Mouse (Mus musculus) stomach, embryonic 15.5 days (tissue): ENCODE data around the gene Olfr94. TPM values are rescaled to one million over a fixed set of nuclear protein-coding genes. Genes with fewer than 3 reads are reported as not detected.
"Not testable (repeated sequence)": the region's sequence is repeated elsewhere in the genome, so short reads cannot be mapped to it uniquely, and the experiment has no call there.

Source experiments
- ATAC-seq: fragments of 200-750 bp; cut with Nextera tagmentation; 2 replicates; pipeline ENCODE4 v1.8.0; 2017; ENCODE audit warnings: low read depth, moderate number of reproducible peaks, moderate TSS enrichment; ENCODE audit not compliant: insufficient read depth, low FRiP score
- H3K27ac ChIP-seq: fragments of 300-500 bp; sonication (generic); 2 replicates; pipeline ENCODE4 v1.5.1; 2015; ENCODE audit warnings: mild to moderate bottlenecking, inconsistent platforms
- H3K27me3 ChIP-seq: fragments of 300-500 bp; sonication (generic); replicated peaks from 2 replicates; pipeline ENCODE4 v1.6.1; 2015; ENCODE audit warnings: inconsistent platforms
- H3K36me3 ChIP-seq: fragments of 300-500 bp; sonication (generic); 2 replicates; pipeline ENCODE4 v1.6.1; 2015; ENCODE audit warnings: inconsistent platforms
- H3K4me1 ChIP-seq: fragments of 300-500 bp; sonication (generic); 2 replicates; pipeline ENCODE4 v1.6.1; 2015; ENCODE audit warnings: inconsistent platforms
- H3K4me2 ChIP-seq: fragments of 300-500 bp; sonication (generic); 2 replicates; pipeline ENCODE4 v1.6.1; 2015; ENCODE audit warnings: mild to moderate bottlenecking, inconsistent platforms
- H3K4me3 ChIP-seq: fragments of 300-500 bp; sonication (generic); replicated peaks from 2 replicates; pipeline ENCODE4 v1.5.1; 2015; ENCODE audit warnings: inconsistent platforms
- H3K9ac ChIP-seq: fragments of 300-500 bp; sonication (generic); 2 replicates; pipeline ENCODE4 v1.6.1; 2015; ENCODE audit warnings: inconsistent platforms
- H3K9me3 ChIP-seq: fragments of 300-500 bp; sonication (generic); 2 replicates; pipeline ENCODE4 v1.6.1; 2016; ENCODE audit warnings: inconsistent platforms
- WGBS: fragments of 180-500 bp; shearing (Covaris S2); methylation state at CpG from one replicate; pipeline ENCODE4 v1.1.7; 2015; 5-methylcytosine and 5-hydroxymethylcytosine counted together
- polyA plus RNA-seq: library from polyadenylated mRNA; unstranded; fragments of >200 nt; fragmentation: Nextera tagmentation; extraction: Ambion mirVana; gene quantifications from 2 replicates; pipeline ENCODE4 v1.2.1, GENCODE M21; 2015

The Olfr94 gene
- not detected in 2 replicates for polyA plus RNA-seq

DNA sequence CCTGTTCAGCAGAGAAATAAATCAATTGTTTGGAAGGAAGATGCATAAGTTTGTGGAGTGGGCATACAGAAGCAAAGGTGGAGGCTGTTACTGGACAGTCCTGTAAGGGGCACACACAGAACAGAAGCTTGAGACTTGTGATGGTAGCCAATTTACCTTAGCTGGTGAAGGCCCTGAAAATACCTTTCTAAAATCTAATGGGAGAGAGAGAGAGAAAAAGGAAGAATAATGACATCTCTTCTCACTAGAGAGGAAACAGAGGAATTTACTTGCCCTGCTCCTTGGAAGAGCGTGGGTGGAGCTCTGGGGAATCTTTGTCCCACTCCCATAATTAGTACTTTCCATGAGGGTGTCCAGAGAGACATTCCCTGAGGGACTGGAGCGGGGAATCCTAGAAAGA lies at the start of gene Olfr94:
Gene Olfr94, minus strand, starts transcription at position 101 of the 400 bp plus-strand sequence.
- H3K4me2 ChIP-seq, result no peak within 1 kb of the TSS
- H3K27ac ChIP-seq, result no peak within 1 kb of the TSS
- no peak within 1 kb of the TSS for H3K4me3 ChIP-seq
- no peaks in the 10 kb centered on the region for H3K9me3 ChIP-seq
- ATAC-seq, result no peak
- H3K9ac ChIP-seq, result no peak within 1 kb of the TSS
- peaks cover 9% of the 10 kb centered on the region; the same call in 1 of the 2 replicates for H3K4me1 ChIP-seq
- 82% methylated on average over 2 of the region's 2 CpGs for WGBS
- H3K36me3 ChIP-seq, result no peaks in the 10 kb centered on the region
- peaks cover 29% of the 10 kb centered on the region for H3K27me3 ChIP-seq

DNA sequence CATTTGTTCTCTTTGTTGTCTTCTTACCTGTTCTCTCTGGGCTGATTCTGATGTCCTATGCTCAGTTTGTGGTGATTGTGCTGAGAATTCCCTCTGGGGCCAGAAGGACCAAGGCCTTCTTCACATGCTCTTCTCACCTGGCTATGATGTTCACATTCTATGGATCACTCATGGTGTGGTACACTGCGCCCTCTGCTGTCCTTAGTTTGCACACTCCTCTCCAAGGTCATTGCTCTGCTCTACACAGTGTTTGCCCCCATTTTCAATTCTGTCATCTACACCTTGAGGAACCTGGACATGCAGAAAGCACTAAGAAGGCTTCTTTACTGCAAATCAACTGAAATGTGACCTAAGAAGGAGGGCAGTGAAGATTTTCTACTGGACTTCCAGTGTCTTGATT lies 49.8 kb upstream of the Olfr94 start:
- H3K4me3 ChIP-seq, result no peak overlapping the region
- H3K9ac ChIP-seq, result no peak overlapping the region
- ATAC-seq, result no peak
- H3K4me2 ChIP-seq, result no peak overlapping the region
- 4% methylated on average over 1 of the region's 1 CpGs for WGBS
- H3K36me3 ChIP-seq, result no peaks in the 10 kb centered on the region
- H3K4me1 ChIP-seq, result no peaks in the 10 kb centered on the region
- no peaks in the 10 kb centered on the region for H3K27me3 ChIP-seq
- no peak overlapping the region for H3K27ac ChIP-seq
- no peaks in the 10 kb centered on the region for H3K9me3 ChIP-seq

DNA sequence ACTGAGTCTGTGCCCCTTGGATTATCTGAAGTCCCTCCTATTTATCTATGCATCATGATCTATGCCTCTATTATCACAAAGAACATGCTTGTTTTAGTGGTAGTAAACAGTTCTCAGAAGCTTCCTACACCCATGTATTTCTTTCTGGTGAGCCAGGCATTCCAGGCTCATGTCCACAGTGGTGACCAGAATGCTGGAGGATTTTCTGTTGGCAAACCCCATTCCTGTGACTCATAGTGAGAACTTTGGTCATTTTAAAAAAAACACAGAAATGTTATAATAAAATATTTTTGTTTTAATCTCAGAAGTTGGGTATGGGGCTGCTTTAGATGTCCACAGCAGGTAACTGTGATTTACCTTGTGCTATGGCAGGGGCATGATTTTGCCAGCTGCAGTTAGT lies 48.7 kb upstream of the Olfr94 start:
- Histone ChIP-seq H3K27ac (no peak overlapping the region), H3K27me3 (no peaks in the 10 kb centered on the region), H3K9ac (no peak overlapping the region), H3K4me3 (no peak overlapping the region), H3K9me3 (no peaks in the 10 kb centered on the region), H3K36me3 (no peaks in the 10 kb centered on the region), H3K4me2 (no peak overlapping the region), H3K4me1 (no peaks in the 10 kb centered on the region)
- no peak for ATAC-seq

DNA sequence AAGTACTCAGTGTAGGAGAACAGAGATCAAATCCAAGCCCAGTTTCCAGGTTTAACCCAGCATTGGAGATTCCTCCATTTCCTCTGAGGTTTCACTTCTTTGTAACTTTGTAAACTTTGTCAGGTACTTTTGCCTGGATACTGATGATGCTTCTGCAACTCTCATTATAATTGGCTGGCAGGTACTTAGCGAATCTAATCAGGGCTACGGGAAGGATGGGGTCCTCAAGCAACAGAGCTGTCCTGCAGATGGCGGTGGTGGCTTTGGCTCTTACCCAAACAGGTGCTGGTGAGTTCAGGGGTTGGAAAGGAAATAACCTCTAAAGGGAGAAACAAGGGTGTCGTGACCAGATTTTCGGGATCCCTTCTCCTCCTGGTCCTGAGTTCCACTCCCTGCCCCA lies 45.9 kb upstream of the Olfr94 start:
- WGBS, result 26% methylated on average over 5 of the region's 5 CpGs
- Histone ChIP-seq H3K9ac (no peak overlapping the region), H3K4me3 (no peak overlapping the region), H3K27ac (no peak overlapping the region), H3K36me3 (no peaks in the 10 kb centered on the region), H3K9me3 (no peaks in the 10 kb centered on the region), H3K4me2 (no peak overlapping the region), H3K27me3 (no peaks in the 10 kb centered on the region), H3K4me1 (no peaks in the 10 kb centered on the region)
- no peak for ATAC-seq

DNA sequence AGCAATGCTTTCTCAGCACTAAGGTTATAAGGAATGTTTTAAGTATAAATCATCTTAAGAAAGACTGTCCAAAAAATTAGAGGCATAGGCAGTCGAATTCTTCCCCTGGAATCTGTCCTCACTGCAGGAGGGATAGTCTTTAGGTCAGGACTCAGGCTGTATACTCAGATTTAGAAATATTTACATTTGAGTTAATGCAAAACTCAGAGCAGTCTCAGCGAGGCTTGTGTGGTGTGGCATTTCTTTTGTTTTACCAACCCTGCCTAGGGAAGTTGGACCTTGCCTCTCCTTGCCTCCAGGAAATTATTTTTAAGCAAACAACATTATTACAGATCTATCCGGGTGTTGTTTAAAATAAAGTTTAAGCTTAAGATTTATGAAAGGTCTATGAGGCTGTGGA lies 41.4 kb upstream of the Olfr94 start:
- Histone ChIP-seq H3K27ac (no peak overlapping the region), H3K4me2 (no peak overlapping the region), H3K9me3 (no peaks in the 10 kb centered on the region), H3K27me3 (no peaks in the 10 kb centered on the region), H3K4me1 (no peaks in the 10 kb centered on the region), H3K36me3 (no peaks in the 10 kb centered on the region), H3K4me3 (no peak overlapping the region), H3K9ac (no peak overlapping the region)
- ATAC-seq, result no peak
- WGBS, result 8% methylated on average over 3 of the region's 3 CpGs

DNA sequence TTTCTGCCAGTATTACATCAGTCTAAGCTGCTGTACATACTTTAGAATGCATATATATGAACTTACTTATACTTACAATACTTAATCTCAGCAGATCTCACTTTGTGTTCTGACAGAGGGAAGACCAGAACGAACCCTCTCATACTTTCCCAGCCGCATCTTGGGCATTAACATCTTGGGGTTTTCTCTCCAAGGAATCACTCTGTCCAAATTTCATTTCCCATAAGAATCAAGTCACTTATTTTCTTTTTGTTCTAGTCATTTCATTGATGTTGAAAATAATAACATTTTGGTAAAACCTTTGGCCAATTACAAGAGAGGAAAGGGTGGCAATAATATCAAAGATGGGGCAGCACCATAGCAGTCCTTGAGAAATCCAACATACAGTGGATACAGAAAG lies 36.4 kb upstream of the Olfr94 start, which contains the start of gene Olfr97:
Gene Olfr97, minus strand, starts transcription at position 101 of the 400 bp plus-strand sequence.
- not testable (repeated sequence) for H3K27me3 ChIP-seq, H3K4me1 ChIP-seq, H3K36me3 ChIP-seq, H3K9ac ChIP-seq, H3K4me2 ChIP-seq, ATAC-seq, H3K4me3 ChIP-seq, H3K27ac ChIP-seq, H3K9me3 ChIP-seq
- WGBS, result 87% methylated on average over 2 of the region's 2 CpGs

DNA sequence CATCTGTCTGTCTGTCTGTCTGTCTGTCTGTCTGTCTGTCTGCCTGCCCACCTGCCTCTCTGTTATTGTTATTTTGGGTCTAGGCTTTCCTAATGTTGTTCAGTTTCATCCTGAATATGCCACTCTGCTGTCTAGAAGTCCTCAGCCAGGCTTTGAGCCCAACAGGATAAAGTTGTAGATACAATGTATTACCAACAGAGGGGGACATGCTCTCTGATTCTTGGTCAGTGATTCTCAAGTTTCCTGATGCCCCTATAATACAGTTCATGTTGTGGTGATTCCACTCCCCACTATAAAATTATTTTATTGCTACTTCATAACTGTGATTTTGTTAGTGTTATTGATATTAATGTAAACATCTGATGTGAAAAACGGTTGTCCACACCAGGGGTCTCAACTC lies 21.1 kb upstream of the Olfr94 start:
- no peak overlapping the region for H3K4me2 ChIP-seq
- H3K4me3 ChIP-seq, result no peak overlapping the region
- H3K27ac ChIP-seq, result no peak overlapping the region
- no peak for ATAC-seq
- no peaks in the 10 kb centered on the region for H3K27me3 ChIP-seq
- H3K9me3 ChIP-seq, result no peaks in the 10 kb centered on the region
- H3K36me3 ChIP-seq, result no peaks in the 10 kb centered on the region
- H3K9ac ChIP-seq, result no peak overlapping the region
- no peaks in the 10 kb centered on the region for H3K4me1 ChIP-seq
- WGBS, result 29% methylated on average over 1 of the region's 1 CpGs

DNA sequence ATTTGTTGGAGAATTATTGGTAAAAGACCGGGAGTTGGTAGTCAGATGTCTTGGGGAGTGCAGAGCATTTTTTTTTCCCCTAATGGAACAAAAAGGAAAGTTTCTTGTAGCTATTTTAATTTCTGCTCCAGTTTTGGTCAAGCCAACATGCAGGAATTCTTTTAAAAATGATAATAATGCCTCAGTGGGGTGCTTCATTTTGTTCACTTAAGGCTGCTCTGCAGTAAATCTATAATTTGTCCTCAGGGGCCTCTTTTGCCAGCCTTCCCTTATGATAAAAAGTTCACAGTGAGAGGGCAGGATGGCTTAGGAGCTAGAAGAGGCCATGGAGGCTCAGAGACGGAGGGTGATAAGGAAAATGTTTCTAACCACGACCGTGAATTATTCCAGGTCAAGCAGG lies 19.1 kb upstream of the Olfr94 start, which contains the start of gene Olfr96:
Gene Olfr96, plus strand, starts transcription at position 301 of the 400 bp plus-strand sequence.
- Histone ChIP-seq H3K4me1 (no peaks in the 10 kb centered on the region), H3K4me3 (no peak within 1 kb of the TSS), H3K9me3 (no peaks in the 10 kb centered on the region), H3K36me3 (no peaks in the 10 kb centered on the region), H3K9ac (no peak within 1 kb of the TSS), H3K27ac (no peak within 1 kb of the TSS), H3K4me2 (no peak within 1 kb of the TSS), H3K27me3 (no peaks in the 10 kb centered on the region)
- WGBS, result 57% methylated on average over 4 of the region's 4 CpGs
- ATAC-seq, result no peak

DNA sequence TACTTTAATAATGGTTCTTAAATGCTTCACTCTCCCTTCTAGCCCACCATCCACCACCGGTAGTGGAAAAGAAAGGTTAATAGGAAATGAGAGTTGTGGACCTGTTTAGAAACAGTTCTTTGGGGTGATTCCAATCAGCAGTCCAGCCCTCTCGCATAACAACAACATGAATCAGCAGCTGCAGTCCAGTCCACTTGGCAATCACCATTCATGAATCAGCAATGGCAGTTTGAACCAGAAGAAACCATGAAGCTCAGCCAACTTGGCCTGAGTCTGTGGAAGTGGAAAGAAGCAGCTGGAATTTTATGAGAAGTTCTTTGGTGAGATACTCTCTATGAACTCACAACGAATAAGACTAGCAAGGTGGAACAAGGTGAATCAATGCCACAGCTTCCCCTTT lies 17.7 kb upstream of the Olfr94 start:
- Histone ChIP-seq H3K27me3 (no peaks in the 10 kb centered on the region), H3K36me3 (no peaks in the 10 kb centered on the region), H3K9me3 (no peaks in the 10 kb centered on the region), H3K4me1 (no peaks in the 10 kb centered on the region), H3K9ac (no peak overlapping the region), H3K4me3 (no peak overlapping the region), H3K4me2 (no peak overlapping the region), H3K27ac (no peak overlapping the region)
- ATAC-seq, result no peak
- 76% methylated on average over 3 of the region's 3 CpGs for WGBS

DNA sequence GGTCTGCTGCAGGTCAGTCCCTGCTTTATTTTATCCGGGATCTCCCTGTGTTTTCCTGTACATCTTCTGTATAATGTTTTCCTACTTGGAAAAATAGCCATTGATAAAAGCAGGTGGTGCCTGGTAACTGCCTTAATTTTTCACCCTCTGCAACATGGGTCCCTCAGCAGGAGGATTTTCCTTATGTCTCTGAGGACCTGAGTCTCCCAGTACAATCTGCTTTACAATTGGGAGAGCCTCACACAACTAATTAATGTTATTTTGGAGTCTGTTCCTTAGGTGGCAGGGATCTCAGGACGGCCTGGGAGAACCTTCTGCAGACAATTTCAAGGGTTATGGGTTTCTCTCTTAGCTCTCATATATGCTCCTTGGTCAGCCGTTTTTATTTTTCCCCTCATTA lies 12.2 kb upstream of the Olfr94 start, which contains the start of gene Olfr95:
Gene Olfr95, minus strand, starts transcription at position 101 of the 400 bp plus-strand sequence.
- Histone ChIP-seq H3K27ac (no peak within 1 kb of the TSS), H3K4me2 (no peak within 1 kb of the TSS), H3K9me3 (no peaks in the 10 kb centered on the region), H3K4me3 (no peak within 1 kb of the TSS), H3K9ac (no peak within 1 kb of the TSS), H3K4me1 (no peaks in the 10 kb centered on the region), H3K27me3 (peaks cover 12% of the 10 kb centered on the region), H3K36me3 (no peaks in the 10 kb centered on the region)
- 71% methylated on average over 3 of the region's 3 CpGs for WGBS
- no peak for ATAC-seq

DNA sequence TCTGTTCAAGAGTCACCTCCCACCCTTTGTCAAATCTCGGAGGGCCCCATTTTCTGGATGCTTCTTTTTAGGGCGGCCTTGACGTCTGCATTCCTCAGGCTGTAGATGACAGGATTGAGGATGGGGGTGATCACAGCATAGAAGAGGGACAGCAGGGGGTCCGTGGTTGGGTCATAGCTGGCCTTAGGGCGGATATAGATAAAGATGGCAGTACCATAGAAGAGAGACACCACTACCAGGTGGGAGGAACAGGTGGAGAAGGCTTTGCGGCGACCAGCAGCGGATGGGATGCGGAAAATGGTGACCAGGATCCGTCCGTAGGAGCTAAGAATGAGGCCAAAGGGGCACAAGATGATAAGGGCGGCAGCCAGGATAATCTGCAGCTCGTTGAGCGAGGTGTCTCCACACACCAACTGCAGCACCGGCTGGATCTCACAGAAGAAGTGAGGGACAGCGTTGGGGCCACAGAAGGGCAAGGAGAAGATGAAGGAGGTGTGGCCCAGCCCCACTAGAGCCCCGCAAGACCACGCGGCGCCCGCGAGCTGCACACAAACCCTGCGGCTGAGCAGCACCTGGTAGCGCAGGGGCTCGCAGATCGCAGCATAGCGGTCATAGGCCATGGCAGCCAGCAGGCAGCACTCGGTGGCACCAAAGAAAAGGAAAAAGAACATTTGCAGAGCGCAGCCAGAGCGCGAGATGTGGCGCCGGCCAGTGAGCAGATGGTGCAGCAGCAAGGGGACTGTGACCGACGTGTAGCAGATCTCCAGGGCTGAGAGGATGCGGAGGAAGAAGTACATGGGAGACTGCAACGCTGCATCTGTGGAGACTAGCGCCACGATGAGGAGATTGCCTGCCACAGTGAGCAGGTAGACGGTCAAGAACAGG lies 10.3 kb upstream of the Olfr94 start:
- 17% methylated on average over 40 of the region's 40 CpGs for WGBS
- H3K27ac ChIP-seq, result no peak overlapping the region
- H3K4me3 ChIP-seq, result no peak overlapping the region
- H3K27me3 ChIP-seq, result peaks cover 12% of the 10 kb centered on the region
- no peak for ATAC-seq
- H3K9me3 ChIP-seq, result no peaks in the 10 kb centered on the region
- no peak overlapping the region for H3K9ac ChIP-seq
- H3K36me3 ChIP-seq, result no peaks in the 10 kb centered on the region
- peak overlapping the region; percentile 39 for H3K4me2 ChIP-seq
- H3K4me1 ChIP-seq, result no peaks in the 10 kb centered on the region

DNA sequence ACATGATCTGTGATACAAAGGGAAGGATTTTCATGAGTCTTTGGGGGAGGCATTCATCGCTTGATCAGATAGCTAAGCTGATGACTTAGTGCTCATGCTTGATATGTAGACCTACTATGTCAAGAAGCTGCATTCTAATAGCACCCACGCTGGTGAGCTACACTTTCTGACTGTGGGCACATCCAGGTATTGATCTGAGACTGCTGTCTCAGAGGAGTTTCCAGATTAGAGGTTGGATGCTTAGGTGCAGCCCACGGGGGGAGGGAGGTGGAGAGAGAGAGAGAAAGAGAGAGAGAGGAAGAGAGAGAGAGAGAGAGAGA lies 3.1 kb upstream of the Olfr94 start:
- 25% methylated on average over 3 of the region's 3 CpGs for WGBS
- no peak overlapping the region for H3K4me2 ChIP-seq
- H3K4me1 ChIP-seq, result no peaks in the 10 kb centered on the region
- H3K36me3 ChIP-seq, result no peaks in the 10 kb centered on the region
- H3K9me3 ChIP-seq, result no peaks in the 10 kb centered on the region
- H3K4me3 ChIP-seq, result no peak overlapping the region
- no peak overlapping the region for H3K9ac ChIP-seq
- no peak for ATAC-seq
- H3K27me3 ChIP-seq, result no peaks in the 10 kb centered on the region
- H3K27ac ChIP-seq, result no peak overlapping the region
